Mouse (Mus musculus) hindbrain, embryonic 16.5 days (tissue): ENCODE measurements at regions not wholly inside any gene's neighbourhood (a gene's known extent, or its start where the extent isn't known, plus 50 kb on each side); places are given as distances from the start of the nearest gene placed in this dataset.

Experiments used
- ATAC-seq: fragments of 200-750 bp; cut with Nextera tagmentation; 2 replicates; pipeline ENCODE4 v1.8.0; 2017; ENCODE audit warnings: moderate TSS enrichment, moderate library complexity
- H3K27ac ChIP-seq: fragments of 300-500 bp; sonication (generic); 2 replicates; pipeline ENCODE4 v1.5.1; 2014; ENCODE audit warnings: low read depth, mild to moderate bottlenecking, control low read depth, low read length, moderate library complexity
- H3K27me3 ChIP-seq: fragments of 300-500 bp; sonication (generic); replicated peaks from 2 replicates; pipeline ENCODE4 v1.6.1; 2014; ENCODE audit warnings: low read length; ENCODE audit not compliant: control insufficient read depth, insufficient read depth
- H3K36me3 ChIP-seq: fragments of 300-500 bp; sonication (generic); 2 replicates; pipeline ENCODE4 v1.6.1; 2014; ENCODE audit warnings: mild to moderate bottlenecking, low read length, moderate library complexity, mixed read lengths; ENCODE audit not compliant: control insufficient read depth, insufficient read depth
- H3K4me1 ChIP-seq: fragments of 300-500 bp; sonication (generic); 2 replicates; pipeline ENCODE4 v1.6.1; 2014; ENCODE audit warnings: low read depth, low read length; ENCODE audit not compliant: control insufficient read depth, insufficient read depth
- H3K4me2 ChIP-seq: fragments of 300-500 bp; sonication (generic); 2 replicates; pipeline ENCODE4 v1.6.1; 2014; ENCODE audit warnings: mild to moderate bottlenecking, low read length, control low read depth, moderate library complexity
- H3K4me3 ChIP-seq: fragments of 300-500 bp; sonication (generic); 2 replicates; pipeline ENCODE4 v1.5.1; 2014; ENCODE audit warnings: mild to moderate bottlenecking, low read length, control low read depth, moderate library complexity
- H3K9ac ChIP-seq: fragments of 300-500 bp; sonication (generic); 2 replicates; pipeline ENCODE4 v1.6.1; 2014; ENCODE audit warnings: low read depth, mild to moderate bottlenecking, control low read depth, low read length, moderate library complexity
- H3K9me3 ChIP-seq: fragments of 300-500 bp; sonication (generic); 2 replicates; pipeline ENCODE4 v1.6.1; 2014; ENCODE audit warnings: mild to moderate bottlenecking, low read length, moderate library complexity; ENCODE audit not compliant: control insufficient read depth
- WGBS: fragments of 180-500 bp; shearing (Covaris S2); extraction: QIAGEN DNeasy Blood & Tissue Kit; methylation state at CpG from one replicate; pipeline ENCODE4 v1.1.7; 2014; 5-methylcytosine and 5-hydroxymethylcytosine counted together

GRCm38 (mm10) chr11:48398032-48398431, 402.1 kb upstream of the Rack1 start:
- Histone ChIP-seq H3K9ac (no peak overlapping the region), H3K4me2 (no peak overlapping the region), H3K27ac (no peak overlapping the region), H3K4me3 (no peak overlapping the region), H3K36me3 (no peaks in the 10 kb centered on the region), H3K4me1 (no peaks in the 10 kb centered on the region), H3K27me3 (no peaks in the 10 kb centered on the region), H3K9me3 (no peaks in the 10 kb centered on the region)
- no peak for ATAC-seq
- 68% methylated on average over 2 of the region's 2 CpGs for WGBS

GRCm38 (mm10) chr11:48381489-48381888, 392.7 kb upstream of the Sgcd start:
- ATAC-seq, result no peak
- H3K9me3 ChIP-seq, result no peaks in the 10 kb centered on the region
- H3K4me3 ChIP-seq, result no peak overlapping the region
- no peak overlapping the region for H3K4me2 ChIP-seq
- H3K27me3 ChIP-seq, result no peaks in the 10 kb centered on the region
- 80% methylated on average over 4 of the region's 4 CpGs for WGBS
- H3K4me1 ChIP-seq, result no peaks in the 10 kb centered on the region
- H3K27ac ChIP-seq, result no peak overlapping the region
- no peaks in the 10 kb centered on the region for H3K36me3 ChIP-seq
- H3K9ac ChIP-seq, result no peak overlapping the region

GRCm38 (mm10) chr11:48378044-48378443, 389.3 kb upstream of the Sgcd start:
- no peak overlapping the region for H3K4me2 ChIP-seq
- H3K9me3 ChIP-seq, result no peaks in the 10 kb centered on the region
- no peak overlapping the region for H3K9ac ChIP-seq
- no peaks in the 10 kb centered on the region for H3K27me3 ChIP-seq
- H3K27ac ChIP-seq, result no peak overlapping the region
- H3K4me1 ChIP-seq, result no peaks in the 10 kb centered on the region
- ATAC-seq, result no peak
- H3K4me3 ChIP-seq, result no peak overlapping the region
- no peaks in the 10 kb centered on the region for H3K36me3 ChIP-seq
- 57% methylated on average over 4 of the region's 4 CpGs for WGBS

- no peak overlapping the region for H3K27ac ChIP-seq
- no peak overlapping the region for H3K4me3 ChIP-seq
- no peak overlapping the region for H3K4me2 ChIP-seq
- ATAC-seq, result no peak
- H3K9me3 ChIP-seq, result no peaks in the 10 kb centered on the region
- no peaks in the 10 kb centered on the region for H3K4me1 ChIP-seq
- no peaks in the 10 kb centered on the region for H3K27me3 ChIP-seq
- no peak overlapping the region for H3K9ac ChIP-seq
- no peaks in the 10 kb centered on the region for H3K36me3 ChIP-seq
Observed at GRCm38 (mm10) chr11:48377269-48377668, 388.5 kb upstream of the Sgcd start.

- Histone ChIP-seq H3K36me3 (no peaks in the 10 kb centered on the region), H3K9ac (no peak overlapping the region), H3K4me1 (no peaks in the 10 kb centered on the region), H3K27ac (no peak overlapping the region), H3K9me3 (no peaks in the 10 kb centered on the region), H3K4me2 (no peak overlapping the region), H3K27me3 (no peaks in the 10 kb centered on the region), H3K4me3 (no peak overlapping the region)
- 70% methylated on average over 4 of the region's 4 CpGs for WGBS
- 0 out of 2 replicates have a peak, but pooled peaks have one; percentile 34 for ATAC-seq
Observed at GRCm38 (mm10) chr11:48351349-48352023, 362.7 kb upstream of the Sgcd start.

- 83% methylated on average over 1 of the region's 1 CpGs for whole genome bisulfite sequencing
- no peak for ATAC-seq
- Histone ChIP-seq H3K4me3 (no peak overlapping the region), H3K36me3 (no peaks in the 10 kb centered on the region), H3K9ac (no peak overlapping the region), H3K27ac (no peak overlapping the region), H3K4me2 (no peak overlapping the region), H3K27me3 (no peaks in the 10 kb centered on the region), H3K4me1 (no peaks in the 10 kb centered on the region), H3K9me3 (no peaks in the 10 kb centered on the region)
Observed at GRCm38 (mm10) chr11:48314500-48314899, 325.7 kb upstream of the Sgcd start.

GRCm38 (mm10) chr11:48295370-48295769, 306.6 kb upstream of the Sgcd start:
- ATAC-seq, result no peak
- WGBS, result 65% methylated on average over 3 of the region's 3 CpGs

GRCm38 (mm10) chr11:48262492-48262891, 273.7 kb upstream of the Sgcd start:
- no peak for ATAC-seq
- WGBS, result 71% methylated on average over 3 of the region's 3 CpGs

More at GRCm38 (mm10) chr11:48295370-48295769, 306.6 kb upstream of the Sgcd start:
- Histone ChIP-seq H3K9ac (no peak overlapping the region), H3K4me3 (no peak overlapping the region), H3K9me3 (no peaks in the 10 kb centered on the region), H3K27me3 (no peaks in the 10 kb centered on the region), H3K4me1 (no peaks in the 10 kb centered on the region), H3K4me2 (no peak overlapping the region), H3K27ac (no peak overlapping the region), H3K36me3 (no peaks in the 10 kb centered on the region)

GRCm38 (mm10) chr11:48261089-48261488, 272.3 kb upstream of the Sgcd start:
- no peaks in the 10 kb centered on the region for H3K36me3 ChIP-seq
- H3K4me1 ChIP-seq, result no peaks in the 10 kb centered on the region
- no peaks in the 10 kb centered on the region for H3K27me3 ChIP-seq
- WGBS, result 30% methylated on average over 1 of the region's 1 CpGs
- H3K9ac ChIP-seq, result no peak overlapping the region
- no peak overlapping the region for H3K27ac ChIP-seq
- H3K4me2 ChIP-seq, result no peak overlapping the region
- H3K9me3 ChIP-seq, result no peaks in the 10 kb centered on the region
- no peak overlapping the region for H3K4me3 ChIP-seq
- no peak for ATAC-seq

More at GRCm38 (mm10) chr11:48262492-48262891, 273.7 kb upstream of the Sgcd start:
- Histone ChIP-seq H3K9ac (no peak overlapping the region), H3K9me3 (no peaks in the 10 kb centered on the region), H3K4me1 (no peaks in the 10 kb centered on the region), H3K36me3 (no peaks in the 10 kb centered on the region), H3K4me3 (no peak overlapping the region), H3K4me2 (no peak overlapping the region), H3K27me3 (no peaks in the 10 kb centered on the region), H3K27ac (no peak overlapping the region)
